Mouse (Mus musculus) MEL (cell line): ENCODE results near the gene Gnpnat1.
A peak's percentile ranks its signal among the peaks of the same experiment; 100 is the strongest.

Experiments used
- CHD2 ChIP-seq: IDR thresholded peaks from 2 replicates; pipeline ENCODE4 v1.6.1; 2011; ENCODE audit warnings: low read length, improper control_type of control experiment
- CTCF ChIP-seq, 3 experiments: IDR thresholded peaks in 2 of 3; conservative IDR thresholded peaks in 1 of 3; 2 replicates each; pipeline ENCODE4 v1.5.1; 2011 to 2012; ENCODE audit warnings: low read length in 3 of 3, low read depth in 2 of 3, mild to moderate bottlenecking in 2 of 3, improper control_type of control experiment in 1 of 3, inconsistent platforms in 1 of 3, mixed read lengths in 1 of 3, moderate library complexity in 1 of 3; ENCODE audit not compliant: control insufficient read depth in 1 of 3, insufficient read depth in 1 of 3, poor library complexity in 1 of 3, severe bottlenecking in 1 of 3
- GATA1 ChIP-seq: IDR thresholded peaks from 2 replicates; pipeline ENCODE4 v1.6.1; 2011; ENCODE audit warnings: low read depth, low read length, improper control_type of control experiment
- HCFC1 ChIP-seq: IDR thresholded peaks from 2 replicates; pipeline ENCODE4 v1.6.1; 2012; ENCODE audit warnings: low read depth, mild to moderate bottlenecking, inconsistent platforms, low read length, improper control_type of control experiment, moderate library complexity
- MAZ ChIP-seq: IDR thresholded peaks from 2 replicates; pipeline ENCODE4 v1.6.1; 2012; ENCODE audit warnings: low read depth, mild to moderate bottlenecking, inconsistent platforms, low read length, improper control_type of control experiment
- MEF2A ChIP-seq: IDR thresholded peaks from 2 replicates; pipeline ENCODE4 v1.6.1; 2014; ENCODE audit warnings: low read depth, mild to moderate bottlenecking, inconsistent platforms, low read length, improper control_type of control experiment; ENCODE audit not compliant: poor library complexity, insufficient replicate concordance, severe bottlenecking; ENCODE audit errors: extremely low read depth
- POLR2A ChIP-seq, 2 experiments: IDR thresholded peaks; 2 replicates each; pipeline ENCODE4 v1.6.1; 2011 to 2012; ENCODE audit warnings: low read length in 2 of 2, mild to moderate bottlenecking in 2 of 2, control low read depth in 1 of 2, improper control_type of control experiment in 1 of 2, low read depth in 1 of 2, moderate library complexity in 1 of 2; ENCODE audit not compliant: control insufficient read depth in 1 of 2, insufficient read depth in 1 of 2, poor library complexity in 1 of 2
- POLR2AphosphoS2 ChIP-seq: IDR thresholded peaks from 2 replicates; pipeline ENCODE4 v1.6.1; 2011; ENCODE audit warnings: low read length, improper control_type of control experiment
- RAD21 ChIP-seq: IDR thresholded peaks from 2 replicates; pipeline ENCODE4 v1.6.1; 2011; ENCODE audit warnings: mild to moderate bottlenecking, low read depth, low read length, improper control_type of control experiment
- USF2 ChIP-seq, 2 experiments: IDR thresholded peaks; 2 replicates each; pipeline ENCODE4 v1.6.1; 2011 to 2012; ENCODE audit warnings: improper control_type of control experiment in 2 of 2, low read length in 2 of 2, borderline replicate concordance in 1 of 2, inconsistent platforms in 1 of 2, low read depth in 1 of 2, mild to moderate bottlenecking in 1 of 2; ENCODE audit not compliant: insufficient read depth in 1 of 2

- TF ChIP-seq CTCF (IDR thresholded peaks at IDR 0.05 in 2 of 3, conservative IDR thresholded peaks at IDR 0.05 in 1 of 3; ENCODE audit: control insufficient read depth in 1 of 3, insufficient read depth in 1 of 3, low read depth in 2 of 3, low read length in 3 of 3, poor library complexity in 1 of 3, severe bottlenecking in 1 of 3): no peak
- TF ChIP-seq CHD2: no peak
- TF ChIP-seq POLR2A (IDR thresholded peaks at IDR 0.05; ENCODE audit: control insufficient read depth in 1 of 2, insufficient read depth in 1 of 2, low read depth in 1 of 2, low read length in 2 of 2, poor library complexity in 1 of 2): no peak
- TF ChIP-seq HCFC1: no peak
- TF ChIP-seq GATA1: peak; percentile 85
- TF ChIP-seq MAZ: no peak
- TF ChIP-seq USF2 (IDR thresholded peaks at IDR 0.05; ENCODE audit: borderline replicate concordance in 1 of 2, insufficient read depth in 1 of 2, low read depth in 1 of 2, low read length in 2 of 2): no peak
- no peak for TF ChIP-seq POLR2AphosphoS2
- no peak for TF ChIP-seq RAD21
- TF ChIP-seq MEF2A: no peak
Measured at GRCm38 (mm10) chr14:45328072-45328713, 76.5 kb downstream of the Gnpnat1 start.
